Mouse (Mus musculus) kidney, postnatal 0 days (tissue): ENCODE data around the gene Gng12. TPM values are rescaled to one million over a fixed set of nuclear protein-coding genes. Genes with fewer than 3 reads are reported as not detected.

Source experiments
- ATAC-seq: fragments of 200-750 bp; cut with Nextera tagmentation; replicated peaks from 2 replicates; pipeline ENCODE4 v1.8.0; 2017; ENCODE audit warnings: low read depth, moderate number of reproducible peaks, moderate TSS enrichment, moderate library complexity; ENCODE audit not compliant: low FRiP score
- DNase-seq: peaks from one replicate; pipeline ENCODE4 v3.0.0-alpha.2; 2016; ENCODE audit warnings: low spot score
- H3K27ac ChIP-seq: fragments of 300-500 bp; sonication (generic); 2 replicates; pipeline ENCODE4 v1.5.1; 2014; ENCODE audit warnings: mild to moderate bottlenecking
- H3K27me3 ChIP-seq: fragments of 300-500 bp; sonication (generic); 2 replicates; pipeline ENCODE4 v1.6.1; 2014; ENCODE audit warnings: low read length, mixed read lengths; ENCODE audit not compliant: insufficient read depth
- H3K36me3 ChIP-seq: fragments of 300-500 bp; sonication (generic); 2 replicates; pipeline ENCODE4 v1.6.1; 2014; ENCODE audit warnings: low read length, mixed read lengths; ENCODE audit not compliant: insufficient read depth
- H3K4me1 ChIP-seq: fragments of 300-500 bp; sonication (generic); replicated peaks from 2 replicates; pipeline ENCODE4 v1.6.1; 2014; ENCODE audit warnings: antibody characterized with exemption, low read length, mixed read lengths; ENCODE audit not compliant: insufficient read depth
- H3K4me2 ChIP-seq: fragments of 300-500 bp; sonication (generic); 2 replicates; pipeline ENCODE4 v1.6.1; 2014; ENCODE audit warnings: mild to moderate bottlenecking, low read length, moderate library complexity, mixed read lengths
- H3K4me3 ChIP-seq: fragments of 300-500 bp; sonication (generic); replicated peaks from 2 replicates; pipeline ENCODE4 v1.5.1; 2014; ENCODE audit warnings: low read depth, low read length
- H3K9ac ChIP-seq: fragments of 300-500 bp; sonication (generic); 2 replicates; pipeline ENCODE4 v1.6.1; 2014; ENCODE audit warnings: low read depth, low read length
- H3K9me3 ChIP-seq: fragments of 300-500 bp; sonication (generic); replicated peaks from 2 replicates; pipeline ENCODE4 v1.6.1; 2016; ENCODE audit warnings: low read length, inconsistent platforms, mixed read lengths
- CTCF ChIP-seq: IDR thresholded peaks from 2 replicates; pipeline ENCODE4 v1.5.1; 2016; ENCODE audit warnings: antibody characterized with exemption, low read depth, mild to moderate bottlenecking, moderate library complexity
- WGBS: fragments of 180-500 bp; shearing (Covaris S2); extraction: QIAGEN DNeasy Blood & Tissue Kit; methylation state at CpG from one replicate; pipeline ENCODE4 v1.1.7; 2014; 5-methylcytosine and 5-hydroxymethylcytosine counted together
- polyA plus RNA-seq: library from polyadenylated mRNA; unstranded; fragments of >200 nt; fragmentation: Nextera tagmentation; extraction: Ambion mirVana; gene quantifications from 2 replicates; pipeline ENCODE4 v1.2.1, GENCODE M21; 2015

Gng12 gene
- polyA plus RNA-seq, 1 experiment from 2014 or later: 144 TPM

- Histone ChIP-seq H3K27me3 (no peaks in the 10 kb centered on the region), H3K9me3 (no peaks in the 10 kb centered on the region), H3K4me3 (no peak overlapping the region), H3K4me1 (no peaks in the 10 kb centered on the region; the same call in 1 of the 2 replicates), H3K27ac (no peak overlapping the region), H3K36me3 (no peaks in the 10 kb centered on the region), H3K4me2 (no peak overlapping the region), H3K9ac (no peak overlapping the region)
- WGBS: 69% methylated on average over 7 of the region's 7 CpGs
- TF ChIP-seq CTCF: no peak
- DNase-seq (no peak), ATAC-seq (no peak)
Observed at GRCm38 (mm10) chr6:66985500-66985899, 89.3 kb downstream of the Gng12 start.

GRCm38 (mm10) chr6:66986063-66986462 is 89.9 kb downstream of the Gng12 start:
- DNase-seq (no peak), ATAC-seq (no peak)
- H3K4me3 ChIP-seq: no peak overlapping the region
- H3K9ac ChIP-seq: no peak overlapping the region
- TF ChIP-seq CTCF: no peak
- no peaks in the 10 kb centered on the region for H3K27me3 ChIP-seq
- H3K9me3 ChIP-seq: no peaks in the 10 kb centered on the region
- no peak overlapping the region for H3K4me2 ChIP-seq
- 90% methylated on average over 12 of the region's 12 CpGs for WGBS
- H3K36me3 ChIP-seq: no peaks in the 10 kb centered on the region
- H3K4me1 ChIP-seq: no peaks in the 10 kb centered on the region; the same call in 1 of the 2 replicates
- no peak overlapping the region for H3K27ac ChIP-seq

GRCm38 (mm10) chr6:66987643-66988042 is 91.4 kb downstream of the Gng12 start:
- Histone ChIP-seq H3K4me2 (no peak overlapping the region), H3K27ac (no peak overlapping the region), H3K36me3 (no peaks in the 10 kb centered on the region), H3K9ac (no peak overlapping the region), H3K27me3 (no peaks in the 10 kb centered on the region), H3K4me3 (no peak overlapping the region), H3K4me1 (no peaks in the 10 kb centered on the region; the same call in 1 of the 2 replicates), H3K9me3 (no peaks in the 10 kb centered on the region)
- WGBS: 39% methylated on average over 3 of the region's 3 CpGs
- TF ChIP-seq CTCF: no peak
- ATAC-seq (no peak), DNase-seq (no peak)

- no peak overlapping the region for H3K9ac ChIP-seq
- no peaks in the 10 kb centered on the region for H3K9me3 ChIP-seq
- TF ChIP-seq CTCF: no peak
- DNase-seq: no peak
- no peak overlapping the region for H3K4me2 ChIP-seq
- H3K4me3 ChIP-seq: no peak overlapping the region
- no peaks in the 10 kb centered on the region; the same call in 1 of the 2 replicates for H3K4me1 ChIP-seq
- H3K27me3 ChIP-seq: no peaks in the 10 kb centered on the region
- WGBS: 87% methylated on average over 9 of the region's 9 CpGs
- ATAC-seq: no peak
- H3K36me3 ChIP-seq: no peaks in the 10 kb centered on the region
- no peak overlapping the region for H3K27ac ChIP-seq
Observed at GRCm38 (mm10) chr6:66988363-66988762, 92.2 kb downstream of the Gng12 start.

GRCm38 (mm10) chr6:66989037-66989436 is 92.8 kb downstream of the Gng12 start:
- H3K9me3 ChIP-seq: no peaks in the 10 kb centered on the region
- ATAC-seq: no peak
- TF ChIP-seq CTCF: no peak
- 88% methylated on average over 6 of the region's 6 CpGs for WGBS
- no peak overlapping the region for H3K4me3 ChIP-seq
- H3K4me1 ChIP-seq: no peaks in the 10 kb centered on the region; the same call in 1 of the 2 replicates
- H3K4me2 ChIP-seq: no peak overlapping the region
- no peak for DNase-seq
- H3K36me3 ChIP-seq: no peaks in the 10 kb centered on the region
- no peaks in the 10 kb centered on the region for H3K27me3 ChIP-seq
- H3K27ac ChIP-seq: no peak overlapping the region
- no peak overlapping the region for H3K9ac ChIP-seq

GRCm38 (mm10) chr6:66989518-66989917 is 93.3 kb downstream of the Gng12 start:
- WGBS: 51% methylated on average over 3 of the region's 3 CpGs

GRCm38 (mm10) chr6:66992232-66992631 is 96.0 kb downstream of the Gng12 start:
- Histone ChIP-seq H3K27me3 (no peaks in the 10 kb centered on the region), H3K9ac (no peak overlapping the region), H3K27ac (no peak overlapping the region), H3K9me3 (no peaks in the 10 kb centered on the region), H3K4me3 (no peak overlapping the region), H3K4me2 (no peak overlapping the region), H3K36me3 (no peaks in the 10 kb centered on the region), H3K4me1 (no peaks in the 10 kb centered on the region; the same call in 1 of the 2 replicates)
- 62% methylated on average over 9 of the region's 9 CpGs for WGBS
- ATAC-seq: no peak
- no peak for DNase-seq
- no peak for TF ChIP-seq CTCF

More at GRCm38 (mm10) chr6:66989518-66989917, 93.3 kb downstream of the Gng12 start:
- no peaks in the 10 kb centered on the region for H3K36me3 ChIP-seq
- DNase-seq (no peak), ATAC-seq (no peak)
- no peak for TF ChIP-seq CTCF
- H3K9me3 ChIP-seq: no peaks in the 10 kb centered on the region
- H3K9ac ChIP-seq: no peak overlapping the region
- no peak overlapping the region for H3K4me3 ChIP-seq
- H3K4me2 ChIP-seq: no peak overlapping the region
- no peaks in the 10 kb centered on the region for H3K27me3 ChIP-seq
- no peak overlapping the region for H3K27ac ChIP-seq
- H3K4me1 ChIP-seq: no peaks in the 10 kb centered on the region; the same call in 1 of the 2 replicates
